Mouse (Mus musculus) lung, postnatal 0 days (tissue): Measurements from ENCODE around the gene Pard3b. TPM values are rescaled to one million over a fixed set of nuclear protein-coding genes. Genes with fewer than 3 reads are reported as not detected.

Source experiments
- ATAC-seq: fragments of 200-750 bp; cut with Nextera tagmentation; 2 replicates; pipeline ENCODE4 v1.8.0; 2017; ENCODE audit warnings: moderate library complexity
- DNase-seq: peaks from one replicate; pipeline ENCODE4 v3.0.0-alpha.2; 2016; ENCODE audit warnings: low spot score
- H3K27ac ChIP-seq: fragments of 300-500 bp; sonication (generic); 2 replicates; pipeline ENCODE4 v1.5.1; 2014; ENCODE audit warnings: antibody characterized with exemption, mild to moderate bottlenecking, low read length, mixed read lengths
- H3K27me3 ChIP-seq: fragments of 300-500 bp; sonication (generic); replicated peaks from 2 replicates; pipeline ENCODE4 v1.6.1; 2014; ENCODE audit warnings: low read length, mixed read lengths; ENCODE audit not compliant: insufficient read depth
- H3K36me3 ChIP-seq: fragments of 300-500 bp; sonication (generic); 2 replicates; pipeline ENCODE4 v1.6.1; 2014; ENCODE audit warnings: low read length, mixed read lengths; ENCODE audit not compliant: insufficient read depth
- H3K4me1 ChIP-seq: fragments of 300-500 bp; sonication (generic); 2 replicates; pipeline ENCODE4 v1.6.1; 2014; ENCODE audit warnings: antibody characterized with exemption, low read depth, low read length, mixed read lengths; ENCODE audit not compliant: insufficient read depth
- H3K4me2 ChIP-seq: fragments of 300-500 bp; sonication (generic); replicated peaks from 2 replicates; pipeline ENCODE4 v1.6.1; 2014; ENCODE audit warnings: low read depth, mild to moderate bottlenecking, low read length, moderate library complexity, mixed read lengths
- H3K4me3 ChIP-seq: fragments of 300-500 bp; sonication (generic); 2 replicates; pipeline ENCODE4 v1.5.1; 2014; ENCODE audit warnings: low read depth, low read length
- H3K9ac ChIP-seq: fragments of 300-500 bp; sonication (generic); replicated peaks from 2 replicates; pipeline ENCODE4 v1.6.1; 2014; ENCODE audit warnings: low read depth, mild to moderate bottlenecking
- H3K9me3 ChIP-seq: fragments of 300-500 bp; sonication (generic); 2 replicates; pipeline ENCODE4 v1.6.1; 2016; ENCODE audit warnings: low read length, mixed read lengths
- CTCF ChIP-seq: IDR thresholded peaks from 2 replicates; pipeline ENCODE4 v1.5.1; 2016; ENCODE audit warnings: antibody characterized with exemption, mild to moderate bottlenecking
- EP300 ChIP-seq: IDR thresholded peaks from 2 replicates; pipeline ENCODE4 v1.6.1; 2016; ENCODE audit warnings: antibody characterized with exemption, mild to moderate bottlenecking, control low read depth
- WGBS: fragments of 180-500 bp; shearing (Covaris S2); extraction: QIAGEN DNeasy Blood & Tissue Kit; methylation state at CpG from one replicate; pipeline ENCODE4 v1.1.7; 2014; 5-methylcytosine and 5-hydroxymethylcytosine counted together
- polyA plus RNA-seq: library from polyadenylated mRNA; unstranded; fragments of >200 nt; fragmentation: Nextera tagmentation; extraction: Ambion mirVana; gene quantifications from 2 replicates; pipeline ENCODE4 v1.2.1, GENCODE M21; 2015

Gene Pard3b
- polyA plus RNA-seq, 1 experiment from 2014 or later: 19.1 TPM

GRCm38 (mm10) chr1:62384241-62384640 is 745.6 kb downstream of the Pard3b start:
- Histone ChIP-seq H3K4me2 (no peak overlapping the region), H3K9me3 (no peaks in the 10 kb centered on the region), H3K27me3 (no peaks in the 10 kb centered on the region), H3K9ac (no peak overlapping the region), H3K4me1 (no peaks in the 10 kb centered on the region), H3K4me3 (no peak overlapping the region), H3K27ac (no peak overlapping the region), H3K36me3 (no peaks in the 10 kb centered on the region)
- 100% methylated on average over 1 of the region's 1 CpGs for WGBS
- no peak for TF ChIP-seq EP300
- TF ChIP-seq CTCF: no peak
- DNase-seq (no peak), ATAC-seq (no peak)

GRCm38 (mm10) chr1:62388013-62388412 is 749.4 kb downstream of the Pard3b start:
- Histone ChIP-seq H3K9ac (no peak overlapping the region), H3K27ac (no peak overlapping the region), H3K4me1 (no peaks in the 10 kb centered on the region), H3K4me3 (no peak overlapping the region), H3K4me2 (no peak overlapping the region), H3K9me3 (no peaks in the 10 kb centered on the region), H3K27me3 (no peaks in the 10 kb centered on the region), H3K36me3 (no peaks in the 10 kb centered on the region)
- DNase-seq: no peak
- ATAC-seq: no peak
- WGBS: 61% methylated on average over 4 of the region's 4 CpGs
- no peak for TF ChIP-seq CTCF
- no peak for TF ChIP-seq EP300

DNA sequence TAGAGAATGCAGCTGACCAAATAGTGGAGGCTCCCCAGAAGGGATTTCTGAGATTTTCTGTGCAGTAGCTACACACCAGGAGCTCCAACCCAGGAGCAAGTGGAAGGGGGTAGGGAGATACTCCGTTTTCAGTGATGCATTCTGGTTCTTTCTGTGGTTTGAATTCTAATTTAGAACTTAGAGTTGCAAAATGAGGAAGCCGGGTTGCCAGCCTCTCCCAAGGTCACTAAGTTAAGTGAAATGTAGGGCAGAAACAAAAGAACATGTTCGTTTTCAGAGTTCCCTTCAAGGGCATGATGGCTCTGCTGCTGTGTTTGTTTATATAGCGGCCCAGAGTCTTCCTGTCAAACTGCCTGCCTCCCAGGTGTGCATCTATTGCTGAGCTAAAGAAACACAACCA is 754.2 kb downstream of the Pard3b start:
- TF ChIP-seq EP300 (no peak), CTCF (no peak)
- WGBS: 36% methylated on average over 4 of the region's 4 CpGs

DNA sequence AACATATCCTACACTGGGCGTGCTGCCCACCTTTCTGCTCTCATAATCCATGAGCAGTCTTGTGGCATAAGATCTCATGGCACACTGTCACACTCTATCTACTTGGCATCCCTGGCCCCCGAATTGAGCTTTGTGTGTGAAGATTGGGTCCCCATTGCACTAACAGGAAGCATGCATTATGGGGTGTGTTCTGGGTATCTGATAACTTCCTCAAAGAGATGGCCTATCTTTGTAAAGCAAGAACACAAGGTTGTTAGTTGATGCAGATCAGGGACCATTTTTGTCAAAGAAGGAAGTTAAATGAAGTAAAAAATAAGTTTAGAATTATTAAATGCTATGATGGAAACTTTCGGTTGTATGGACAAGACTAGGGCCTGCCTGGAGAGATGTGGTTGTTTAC is 755.9 kb downstream of the Pard3b start:
- no peaks in the 10 kb centered on the region for H3K27me3 ChIP-seq
- no peak overlapping the region for H3K4me3 ChIP-seq
- no peak overlapping the region for H3K27ac ChIP-seq
- 86% methylated on average over 3 of the region's 3 CpGs for WGBS
- H3K9me3 ChIP-seq: no peaks in the 10 kb centered on the region
- H3K4me1 ChIP-seq: no peaks in the 10 kb centered on the region
- ATAC-seq (no peak), DNase-seq (no peak)
- no peak for TF ChIP-seq CTCF
- TF ChIP-seq EP300: no peak
- H3K9ac ChIP-seq: no peak overlapping the region
- H3K4me2 ChIP-seq: no peak overlapping the region
- no peaks in the 10 kb centered on the region for H3K36me3 ChIP-seq

More for the DNA sequence above, 754.2 kb downstream of the Pard3b start:
- DNase-seq (no peak), ATAC-seq (no peak)
- Histone ChIP-seq H3K4me2 (no peak overlapping the region), H3K36me3 (no peaks in the 10 kb centered on the region), H3K9ac (no peak overlapping the region), H3K4me3 (no peak overlapping the region), H3K9me3 (no peaks in the 10 kb centered on the region), H3K27ac (no peak overlapping the region), H3K4me1 (no peaks in the 10 kb centered on the region), H3K27me3 (no peaks in the 10 kb centered on the region)

DNA sequence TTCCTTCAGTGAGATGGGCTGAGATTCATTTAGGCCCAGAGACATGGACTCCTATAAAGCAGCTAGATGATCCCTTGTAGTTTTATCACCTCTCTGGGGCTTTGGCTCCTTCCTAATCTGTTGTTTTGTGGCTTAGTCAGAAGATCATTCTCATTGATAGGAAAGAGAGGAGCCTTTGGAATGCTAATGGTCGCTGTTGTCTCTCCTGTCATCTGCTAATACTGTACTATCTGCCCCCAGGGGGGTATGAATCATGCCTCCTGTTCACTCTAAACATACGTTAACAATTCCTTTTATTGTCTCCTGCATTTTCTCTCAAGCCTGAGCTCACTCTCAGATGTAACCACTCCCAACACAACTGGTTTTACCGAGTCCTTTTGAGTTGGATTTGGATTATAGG is 759.6 kb downstream of the Pard3b start:
- WGBS: 32% methylated on average over 3 of the region's 3 CpGs
- DNase-seq (no peak), ATAC-seq (no peak)
- H3K4me2 ChIP-seq: no peak overlapping the region
- no peak overlapping the region for H3K27ac ChIP-seq
- H3K9ac ChIP-seq: no peak overlapping the region
- H3K9me3 ChIP-seq: no peaks in the 10 kb centered on the region
- H3K4me1 ChIP-seq: no peaks in the 10 kb centered on the region
- no peak overlapping the region for H3K4me3 ChIP-seq
- no peak for TF ChIP-seq CTCF
- no peak for TF ChIP-seq EP300
- H3K36me3 ChIP-seq: no peaks in the 10 kb centered on the region
- no peaks in the 10 kb centered on the region for H3K27me3 ChIP-seq

GRCm38 (mm10) chr1:62398738-62399137 is 760.1 kb downstream of the Pard3b start:
- Histone ChIP-seq H3K4me2 (no peak overlapping the region), H3K36me3 (no peaks in the 10 kb centered on the region), H3K9ac (no peak overlapping the region), H3K27me3 (no peaks in the 10 kb centered on the region), H3K27ac (no peak overlapping the region), H3K9me3 (no peaks in the 10 kb centered on the region), H3K4me3 (no peak overlapping the region), H3K4me1 (no peaks in the 10 kb centered on the region)
- ATAC-seq (no peak), DNase-seq (no peak)
- TF ChIP-seq EP300: no peak
- TF ChIP-seq CTCF: no peak
- 81% methylated on average over 4 of the region's 4 CpGs for WGBS

GRCm38 (mm10) chr1:62405061-62405460 is 766.4 kb downstream of the Pard3b start:
- DNase-seq: no peak
- TF ChIP-seq CTCF: peak; percentile 16; the same call in 1 of the 2 replicates
- no peak for TF ChIP-seq EP300
- no peak overlapping the region for H3K9ac ChIP-seq
- ATAC-seq: no peak
- H3K4me2 ChIP-seq: no peak overlapping the region
- H3K27ac ChIP-seq: no peak overlapping the region
- WGBS: 54% methylated on average over 8 of the region's 8 CpGs
- H3K27me3 ChIP-seq: no peaks in the 10 kb centered on the region
- no peaks in the 10 kb centered on the region for H3K4me1 ChIP-seq
- no peaks in the 10 kb centered on the region for H3K36me3 ChIP-seq
- no peaks in the 10 kb centered on the region for H3K9me3 ChIP-seq
- H3K4me3 ChIP-seq: no peak overlapping the region
